Mouse (Mus musculus) lung, adult 2 months (tissue): ENCODE measurements around the gene Fgf14.

Source experiments
- CTCF ChIP-seq: fragments of 200-500 bp; IDR thresholded peaks from 2 replicates; pipeline ENCODE4 v1.5.1; 2011; ENCODE audit warnings: mild to moderate bottlenecking, low read length, control low read depth; ENCODE audit not compliant: insufficient read depth
- POLR2A ChIP-seq: fragments of 200-500 bp; IDR thresholded peaks from 2 replicates; pipeline ENCODE4 v1.6.1; 2011; ENCODE audit warnings: low read depth, mild to moderate bottlenecking, control low read depth, low read length, borderline replicate concordance; ENCODE audit errors: extremely low read depth

DNA sequence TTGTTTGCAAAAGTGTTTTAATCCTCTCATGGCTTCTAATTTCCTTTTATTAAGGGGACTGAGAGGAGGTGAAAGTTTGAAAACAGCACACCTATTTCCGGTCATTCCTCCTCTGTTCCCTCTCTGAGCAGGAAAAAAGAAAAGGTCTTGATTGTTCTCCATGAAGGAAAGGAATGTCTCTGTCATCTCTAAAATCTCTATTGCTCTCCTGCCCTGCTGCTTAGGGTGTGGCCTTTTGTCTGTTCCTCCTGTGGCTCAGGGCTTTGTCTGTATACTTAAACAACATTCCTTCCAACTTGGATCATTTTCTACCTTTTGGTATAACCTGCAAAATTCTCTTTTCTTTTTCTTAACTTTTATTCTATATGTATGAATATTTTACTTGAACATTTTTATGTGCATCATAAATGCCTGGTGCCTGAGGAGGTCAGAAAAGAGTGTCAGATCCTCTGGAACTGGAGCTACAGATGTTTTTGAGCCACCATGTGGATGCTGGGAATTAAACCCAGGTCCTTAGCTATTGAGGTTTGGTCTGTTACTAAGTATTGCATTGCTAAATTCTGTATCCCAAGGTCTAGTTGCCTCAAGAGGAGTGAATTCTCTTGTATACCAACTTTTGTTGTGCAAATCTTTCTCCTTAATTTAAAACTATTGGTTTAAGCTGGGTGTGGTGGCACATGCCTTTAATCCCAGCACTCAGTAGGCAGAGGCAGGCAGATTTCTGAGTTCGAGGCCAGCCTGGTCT lies 230.7 kb downstream of the Fgf14 start:
- no peak for TF ChIP-seq CTCF
- no peak for TF ChIP-seq POLR2A
